Mouse (Mus musculus) kidney, embryonic 14.5 days (tissue): ENCODE measurements around the gene Zfp954. TPM values are rescaled to one million over a fixed set of nuclear protein-coding genes. Genes with fewer than 3 reads are reported as not detected.

Experiments used
- ATAC-seq: fragments of 200-750 bp; cut with Nextera tagmentation; 2 replicates; pipeline ENCODE4 v1.8.0; 2017; ENCODE audit warnings: moderate number of reproducible peaks, mild to moderate bottlenecking, moderate TSS enrichment, moderate library complexity; ENCODE audit not compliant: low FRiP score, low TSS enrichment
- H3K27ac ChIP-seq: fragments of 300-500 bp; sonication (generic); 2 replicates; pipeline ENCODE4 v1.5.1; 2014; ENCODE audit warnings: low read depth, mild to moderate bottlenecking, low read length, moderate library complexity, mixed read lengths
- H3K27me3 ChIP-seq: fragments of 300-500 bp; sonication (generic); 2 replicates; pipeline ENCODE4 v1.6.1; 2014; ENCODE audit warnings: mild to moderate bottlenecking, low read length; ENCODE audit not compliant: control insufficient read depth, insufficient read depth
- H3K36me3 ChIP-seq: fragments of 300-500 bp; sonication (generic); 2 replicates; pipeline ENCODE4 v1.6.1; 2014; ENCODE audit warnings: low read length, mixed read lengths; ENCODE audit not compliant: control insufficient read depth, insufficient read depth
- H3K4me1 ChIP-seq: fragments of 300-500 bp; sonication (generic); 2 replicates; pipeline ENCODE4 v1.6.1; 2014; ENCODE audit warnings: low read length, mixed read lengths; ENCODE audit not compliant: control insufficient read depth, insufficient read depth
- H3K4me2 ChIP-seq: fragments of 300-500 bp; sonication (generic); replicated peaks from 2 replicates; pipeline ENCODE4 v1.6.1; 2014; ENCODE audit warnings: low read depth, mild to moderate bottlenecking, low read length
- H3K4me3 ChIP-seq: fragments of 300-500 bp; sonication (generic); 2 replicates; pipeline ENCODE4 v1.5.1; 2014; ENCODE audit warnings: mild to moderate bottlenecking, low read length
- H3K9ac ChIP-seq: fragments of 300-500 bp; sonication (generic); 2 replicates; pipeline ENCODE4 v1.6.1; 2014; ENCODE audit warnings: low read depth, mild to moderate bottlenecking, low read length, moderate library complexity
- H3K9me3 ChIP-seq: fragments of 300-500 bp; sonication (generic); 2 replicates; pipeline ENCODE4 v1.6.1; 2016; ENCODE audit warnings: low read length; ENCODE audit not compliant: control insufficient read depth
- WGBS: fragments of 180-500 bp; shearing (Covaris S2); extraction: QIAGEN DNeasy Blood & Tissue Kit; methylation state at CpG from one replicate; pipeline ENCODE4 v1.1.7; 2014; 5-methylcytosine and 5-hydroxymethylcytosine counted together
- polyA plus RNA-seq: library from polyadenylated mRNA; unstranded; fragments of >200 nt; fragmentation: Nextera tagmentation; extraction: Ambion mirVana; gene quantifications from 2 replicates; pipeline ENCODE4 v1.2.1, GENCODE M21; 2014

Gene Zfp954
- polyA plus RNA-seq, 1 experiment from 2014 or later = 12.2 TPM

DNA sequence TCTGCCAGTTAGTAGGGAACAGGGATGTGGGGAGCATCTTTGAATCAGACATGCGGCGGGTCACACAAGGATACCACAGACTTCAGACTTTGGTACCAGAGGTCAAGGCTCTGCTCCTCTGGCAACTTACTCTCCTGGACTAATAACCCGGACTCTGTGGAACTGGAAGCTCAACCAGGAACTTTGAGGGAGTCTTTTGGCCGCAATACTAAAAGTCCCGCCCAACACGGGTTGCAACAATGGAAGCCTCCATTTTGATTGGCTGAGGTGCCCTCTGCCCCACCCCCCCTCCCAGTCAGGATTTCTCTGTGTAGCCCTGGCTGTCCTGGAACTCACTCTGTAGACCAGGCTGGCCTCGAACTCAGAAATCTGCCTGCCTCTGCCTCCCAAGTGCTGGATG is 12.8 kb downstream of the Zfp954 start:
- Histone ChIP-seq H3K4me1 (no peaks in the 10 kb centered on the region), H3K4me2 (no peak overlapping the region), H3K27me3 (no peaks in the 10 kb centered on the region), H3K4me3 (no peak overlapping the region), H3K27ac (no peak overlapping the region), H3K9ac (no peak overlapping the region), H3K9me3 (no peaks in the 10 kb centered on the region), H3K36me3 (no peaks in the 10 kb centered on the region)
- no peak for ATAC-seq
- 92% methylated on average over 7 of the region's 7 CpGs for WGBS

Other genes starting within 250 kb of the Zfp954 start
- gene Aurkc, start 126.2 kb downstream of the Zfp954 start, polyA plus RNA-seq = not detected in 2 replicates
- 0.83 and 2.4 TPM in 2 replicates for gene Zfp773, start 15.3 kb upstream of the Zfp954 start, polyA plus RNA-seq
- gene Zfp418, start 49.8 kb upstream of the Zfp954 start, polyA plus RNA-seq = 2.2 and 3.5 TPM in 2 replicates
- 6.9 and 9.2 TPM in 2 replicates for gene Zfp772, start 88.5 kb upstream of the Zfp954 start, polyA plus RNA-seq
- 0.14 and 0.20 TPM in 2 replicates for gene Vmn2r29, start 125.8 kb upstream of the Zfp954 start, polyA plus RNA-seq
- 3.8 and 5.6 TPM in 2 replicates for gene Gm45844, start 156.8 kb upstream of the Zfp954 start, polyA plus RNA-seq
- 25.6 and 39.0 TPM in 2 replicates for gene Clcn4, start 179.4 kb upstream of the Zfp954 start, polyA plus RNA-seq
- gene Vmn2r30, start 216.1 kb upstream of the Zfp954 start, polyA plus RNA-seq = not detected in 2 replicates